Mouse (Mus musculus) forebrain, embryonic 14.5 days (tissue): ENCODE data around the gene Aimp1. TPM values are rescaled to one million over a fixed set of nuclear protein-coding genes. Genes with fewer than 3 reads are reported as not detected.
A peak's percentile ranks its signal among the peaks of the same experiment; 100 is the strongest.

ENCODE experiments used
- ATAC-seq: fragments of 200-750 bp; cut with Nextera tagmentation; 2 replicates; pipeline ENCODE4 v1.8.0; 2017; ENCODE audit warnings: mild to moderate bottlenecking, moderate library complexity
- DNase-seq: peaks from one replicate; pipeline ENCODE4 v3.0.0-alpha.2; 2015; ENCODE audit warnings: low spot score
- H3K27ac ChIP-seq: fragments of 300-500 bp; sonication (generic); 2 replicates; pipeline ENCODE4 v1.5.1; 2014; ENCODE audit warnings: low read depth, mild to moderate bottlenecking, control low read depth, low read length, moderate library complexity
- H3K27me3 ChIP-seq: fragments of 300-500 bp; sonication (generic); replicated peaks from 2 replicates; pipeline ENCODE4 v1.6.1; 2014; ENCODE audit warnings: low read length, control low read depth, mixed read lengths; ENCODE audit not compliant: control insufficient read depth, insufficient read depth
- H3K36me3 ChIP-seq: fragments of 300-500 bp; sonication (generic); 2 replicates; pipeline ENCODE4 v1.6.1; 2014; ENCODE audit warnings: low read length, control low read depth; ENCODE audit not compliant: control insufficient read depth, insufficient read depth
- H3K4me1 ChIP-seq: fragments of 300-500 bp; sonication (generic); 2 replicates; pipeline ENCODE4 v1.6.1; 2014; ENCODE audit warnings: antibody characterized with exemption, low read length, control low read depth; ENCODE audit not compliant: control insufficient read depth, insufficient read depth
- H3K4me2 ChIP-seq: fragments of 300-500 bp; sonication (generic); 2 replicates; pipeline ENCODE4 v1.6.1; 2014; ENCODE audit warnings: mild to moderate bottlenecking, control low read depth, low read length
- H3K4me3 ChIP-seq: fragments of 300-500 bp; sonication (generic); 2 replicates; pipeline ENCODE4 v1.5.1; 2014; ENCODE audit warnings: low read depth, low read length, control low read depth
- H3K9ac ChIP-seq: fragments of 300-500 bp; sonication (generic); 2 replicates; pipeline ENCODE4 v1.6.1; 2014; ENCODE audit warnings: mild to moderate bottlenecking, low read length, control low read depth, moderate library complexity
- H3K9me3 ChIP-seq: fragments of 300-500 bp; sonication (generic); replicated peaks from 2 replicates; pipeline ENCODE4 v1.6.1; 2016; ENCODE audit warnings: low read length, control low read depth, mixed read lengths; ENCODE audit not compliant: control insufficient read depth
- WGBS: fragments of 180-500 bp; shearing (Covaris S2); extraction: QIAGEN DNeasy Blood & Tissue Kit; methylation state at CpG from one replicate; pipeline ENCODE4 v1.1.7; 2014; 5-methylcytosine and 5-hydroxymethylcytosine counted together
- polyA plus RNA-seq: library from polyadenylated mRNA; unstranded; fragments of >200 nt; fragmentation: Nextera tagmentation; extraction: Ambion mirVana; gene quantifications from 2 replicates; pipeline ENCODE4 v1.2.1, GENCODE M21; 2014

The Aimp1 gene
- polyA plus RNA-seq, 1 experiment from 2014 or later = 78.2 TPM

GRCm38 (mm10) chr3:132633261-132633660, 50.9 kb downstream of the Aimp1 start:
- no peak for ATAC-seq
- 67% methylated on average over 2 of the region's 2 CpGs for WGBS

DNA sequence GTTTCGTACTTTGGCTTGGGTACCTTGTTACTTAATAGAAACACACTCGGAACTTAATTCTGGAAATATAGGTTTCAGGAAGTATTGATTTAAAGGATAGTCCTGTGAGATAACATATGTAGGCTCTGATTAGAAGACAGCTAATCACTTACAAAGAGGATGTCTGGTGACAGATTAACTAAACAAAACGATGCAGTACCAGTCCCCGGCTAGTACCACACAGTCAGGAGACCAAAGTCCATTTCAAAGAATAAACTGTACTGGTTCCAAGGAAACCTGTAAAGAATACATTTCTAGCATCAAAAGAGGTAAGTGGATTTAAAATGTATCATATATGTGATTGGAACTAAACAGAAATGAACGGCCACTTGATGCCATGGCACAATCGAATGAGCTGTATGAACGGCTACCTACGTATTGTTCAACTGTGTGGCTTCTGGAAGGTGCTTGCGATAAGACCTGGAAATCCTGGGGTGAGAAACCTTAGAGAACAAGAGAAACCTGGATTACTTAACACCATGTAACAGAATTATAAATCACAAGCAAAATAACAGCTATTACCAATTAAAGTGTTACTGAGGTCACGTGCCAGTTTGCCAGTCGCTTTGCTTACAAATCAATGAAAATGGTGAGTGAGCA, 54.5 kb downstream of the Aimp1 start, which contains the start of gene Gimd1:
Gimd1 (plus strand) TSS at position 220 of the 639 bp plus-strand sequence.
- DNase-seq = no peak
- Histone ChIP-seq H3K4me2 (no peak within 1 kb of the TSS), H3K4me1 (no peaks in the 10 kb centered on the region), H3K4me3 (no peak within 1 kb of the TSS), H3K36me3 (no peaks in the 10 kb centered on the region), H3K9ac (no peak within 1 kb of the TSS), H3K27ac (no peak within 1 kb of the TSS), H3K9me3 (no peaks in the 10 kb centered on the region), H3K27me3 (no peaks in the 10 kb centered on the region)
- WGBS = 95% methylated on average over 11 of the region's 11 CpGs
- no peak for ATAC-seq

More at GRCm38 (mm10) chr3:132633261-132633660, 50.9 kb downstream of the Aimp1 start:
- H3K27me3 ChIP-seq = no peaks in the 10 kb centered on the region
- no peak overlapping the region for H3K9ac ChIP-seq
- no peak overlapping the region for H3K4me2 ChIP-seq
- H3K36me3 ChIP-seq = no peaks in the 10 kb centered on the region
- no peaks in the 10 kb centered on the region for H3K4me1 ChIP-seq
- no peak overlapping the region for H3K27ac ChIP-seq
- no peak for DNase-seq
- H3K9me3 ChIP-seq = no peaks in the 10 kb centered on the region
- no peak overlapping the region for H3K4me3 ChIP-seq

GRCm38 (mm10) chr3:132628741-132629140, 55.4 kb downstream of the Aimp1 start:
- WGBS = 58% methylated on average over 8 of the region's 8 CpGs
- no peaks in the 10 kb centered on the region for H3K9me3 ChIP-seq
- H3K4me3 ChIP-seq = no peak overlapping the region
- no peaks in the 10 kb centered on the region for H3K27me3 ChIP-seq
- H3K4me1 ChIP-seq = no peaks in the 10 kb centered on the region
- ATAC-seq = no peak
- no peak overlapping the region for H3K9ac ChIP-seq
- no peak overlapping the region for H3K4me2 ChIP-seq
- no peaks in the 10 kb centered on the region for H3K36me3 ChIP-seq
- DNase-seq = peak; percentile 9
- no peak overlapping the region for H3K27ac ChIP-seq

Other genes with a start within 250 kb of the Aimp1 start
- gene Gimd1, start 54.5 kb downstream of the Aimp1 start, polyA plus RNA-seq = not detected in 2 replicates
- 21.9 and 25.3 TPM in 2 replicates for gene Tbck, start 226 bp downstream of the Aimp1 start, polyA plus RNA-seq